Mouse (Mus musculus) ES-Bruce4 (cell line): ENCODE results near the gene Tpmt. TPM values are rescaled to one million over a fixed set of nuclear protein-coding genes. Genes with fewer than 3 reads are reported as not detected.

Experiments used
- H3K27ac ChIP-seq: 2 replicates; pipeline ENCODE4 v1.5.1; 2012; ENCODE audit warnings: low read length, inconsistent platforms; ENCODE audit not compliant: insufficient read depth
- H3K27me3 ChIP-seq: 2 replicates; pipeline ENCODE4 v1.6.1; 2012; ENCODE audit warnings: mild to moderate bottlenecking, low read length, inconsistent platforms; ENCODE audit not compliant: control insufficient read depth, poor library complexity, insufficient read depth, severe bottlenecking
- H3K36me3 ChIP-seq: 2 replicates; pipeline ENCODE4 v1.6.1; 2012; ENCODE audit warnings: inconsistent platforms, mild to moderate bottlenecking, low read length, moderate library complexity; ENCODE audit not compliant: control insufficient read depth, poor library complexity, insufficient read depth, severe bottlenecking
- H3K4me1 ChIP-seq: one replicate; pipeline ENCODE4 v1.8.1; 2011; ENCODE audit warnings: low read length; ENCODE audit not compliant: control insufficient read depth, insufficient read depth
- H3K4me3 ChIP-seq: 2 replicates; pipeline ENCODE4 v1.5.1; 2011; ENCODE audit warnings: low read depth, mild to moderate bottlenecking, low read length
- H3K9ac ChIP-seq: 2 replicates; pipeline ENCODE4 v1.6.1; 2012; ENCODE audit warnings: low read depth, mild to moderate bottlenecking, inconsistent platforms; ENCODE audit not compliant: poor library complexity, severe bottlenecking
- H3K9me3 ChIP-seq: replicated peaks from 2 replicates; pipeline ENCODE4 v1.6.1; 2012; ENCODE audit warnings: mild to moderate bottlenecking, low read length, inconsistent platforms; ENCODE audit not compliant: control insufficient read depth, poor library complexity, insufficient read depth, severe bottlenecking
- CTCF ChIP-seq: IDR thresholded peaks from one replicate; pipeline ENCODE4 v1.8.1; 2011; ENCODE audit warnings: low read depth, low read length
- EP300 ChIP-seq: IDR thresholded peaks from 2 replicates; pipeline ENCODE4 v1.6.1; 2011; ENCODE audit warnings: low read depth, low read length; ENCODE audit not compliant: insufficient read depth
- POLR2A ChIP-seq: IDR thresholded peaks from one replicate; pipeline ENCODE4 v1.8.1; 2011; ENCODE audit warnings: low read length; ENCODE audit not compliant: insufficient read depth
- polyA plus RNA-seq: library from polyadenylated mRNA; stranded (reverse); fragments of >200 nt; gene quantifications from 2 replicates; pipeline ENCODE4 v1.2.4, GENCODE M21; 2011; ENCODE audit warnings: low read depth; ENCODE audit not compliant: missing spikeins, insufficient read depth, insufficient read length

Gene Tpmt
- polyA plus RNA-seq, 1 experiment = 31.7 TPM

- no peaks in the 10 kb centered on the region for H3K4me1 ChIP-seq
- H3K27ac ChIP-seq = no peak overlapping the region
- TF ChIP-seq CTCF (no peak), POLR2A (no peak), EP300 (no peak)
- no peak overlapping the region for H3K4me3 ChIP-seq
- H3K36me3 ChIP-seq = no peaks in the 10 kb centered on the region
- H3K9me3 ChIP-seq = no peaks in the 10 kb centered on the region
- H3K9ac ChIP-seq = no peak overlapping the region
- H3K27me3 ChIP-seq = no peaks in the 10 kb centered on the region
These were observed 4.5 kb downstream of the Tpmt start for GRCm38 (mm10) chr13:47040061-47040460.

GRCm38 (mm10) chr13:47037946-47038345 is 6.6 kb downstream of the Tpmt start:
- H3K27ac ChIP-seq = no peak overlapping the region
- H3K4me1 ChIP-seq = no peaks in the 10 kb centered on the region
- no peaks in the 10 kb centered on the region for H3K36me3 ChIP-seq
- no peak overlapping the region for H3K4me3 ChIP-seq
- no peaks in the 10 kb centered on the region for H3K9me3 ChIP-seq
- H3K9ac ChIP-seq = no peak overlapping the region
- H3K27me3 ChIP-seq = no peaks in the 10 kb centered on the region
- TF ChIP-seq CTCF (no peak), EP300 (no peak), POLR2A (no peak)

GRCm38 (mm10) chr13:47033602-47034001 is 10.9 kb downstream of the Tpmt start:
- Histone ChIP-seq H3K9me3 (no peaks in the 10 kb centered on the region; the same call in 1 of the 2 replicates), H3K4me3 (no peak overlapping the region), H3K36me3 (no peaks in the 10 kb centered on the region), H3K9ac (no peak overlapping the region), H3K27ac (no peak overlapping the region), H3K27me3 (no peaks in the 10 kb centered on the region), H3K4me1 (no peaks in the 10 kb centered on the region)
- TF ChIP-seq POLR2A (no peak), CTCF (no peak), EP300 (no peak)

GRCm38 (mm10) chr13:47030376-47031107 is 14.0 kb downstream of the Tpmt start:
- Histone ChIP-seq H3K9me3 (no peaks in the 10 kb centered on the region; the same call in 1 of the 2 replicates), H3K9ac (no peak overlapping the region), H3K4me1 (no peaks in the 10 kb centered on the region), H3K36me3 (no peaks in the 10 kb centered on the region), H3K4me3 (no peak overlapping the region), H3K27ac (no peak overlapping the region), H3K27me3 (no peaks in the 10 kb centered on the region)
- TF ChIP-seq POLR2A = no peak
- no peak for TF ChIP-seq CTCF
- no peak for TF ChIP-seq EP300

GRCm38 (mm10) chr13:47020798-47021197 is 23.7 kb downstream of the Tpmt start:
- Histone ChIP-seq H3K27ac (no peak overlapping the region), H3K27me3 (no peaks in the 10 kb centered on the region)

GRCm38 (mm10) chr13:47019774-47020173 is 24.8 kb downstream of the Tpmt start:
- Histone ChIP-seq H3K9ac (no peak overlapping the region), H3K9me3 (no peaks in the 10 kb centered on the region), H3K4me1 (no peaks in the 10 kb centered on the region), H3K27ac (no peak overlapping the region), H3K27me3 (no peaks in the 10 kb centered on the region), H3K36me3 (no peaks in the 10 kb centered on the region), H3K4me3 (no peak overlapping the region)
- TF ChIP-seq POLR2A = no peak
- no peak for TF ChIP-seq EP300
- no peak for TF ChIP-seq CTCF

More at GRCm38 (mm10) chr13:47020798-47021197, 23.7 kb downstream of the Tpmt start:
- no peak overlapping the region for H3K4me3 ChIP-seq
- H3K9me3 ChIP-seq = no peaks in the 10 kb centered on the region
- no peaks in the 10 kb centered on the region for H3K4me1 ChIP-seq
- no peak for TF ChIP-seq EP300
- no peak for TF ChIP-seq POLR2A
- TF ChIP-seq CTCF = no peak
- H3K36me3 ChIP-seq = no peaks in the 10 kb centered on the region
- no peak overlapping the region for H3K9ac ChIP-seq
